Mouse (Mus musculus): ENCODE measurements at regions not wholly inside any gene's neighbourhood (a gene's known extent, or its start where the extent isn't known, plus 50 kb on each side); places are given as distances from the start of the nearest gene placed in this dataset.

GRCm38 (mm10) chr2:106415474-106416019 lies 277.5 kb upstream of the Mpped2 start:
- TF ChIP-seq POLR2A (IDR thresholded peaks at IDR 0.05; ENCODE audit: insufficient read depth, low read length), result no peak
- TF ChIP-seq CTCF (IDR thresholded peaks at IDR 0.05; ENCODE audit: low read depth, low read length), result no peak
